Mouse (Mus musculus): ENCODE measurements around the gene Baz2b. TPM values are rescaled to one million over a fixed set of nuclear protein-coding genes. Genes with fewer than 3 reads are reported as not detected.

Baz2b gene
- total RNA-seq, 2 experiments from 2014 or later: 59.6 to 61.7 TPM

GRCm38 (mm10) chr2:60019546-60020250 is 189.9 kb downstream of the Baz2b start:
- DNase-seq (ENCODE audit: low spot score in 2 of 2): no peak

- DNase-seq (ENCODE audit: low spot score in 2 of 2): no peak
Measured at GRCm38 (mm10) chr2:60018875-60019501, 190.7 kb downstream of the Baz2b start.

GRCm38 (mm10) chr2:60011526-60011925 is 198.1 kb downstream of the Baz2b start:
- DNase-seq (ENCODE audit: low spot score in 2 of 2): no peak

- no peak for DNase-seq (ENCODE audit: low spot score in 2 of 2)
Measured at GRCm38 (mm10) chr2:60003665-60004045, 206.0 kb downstream of the Baz2b start.

DNA sequence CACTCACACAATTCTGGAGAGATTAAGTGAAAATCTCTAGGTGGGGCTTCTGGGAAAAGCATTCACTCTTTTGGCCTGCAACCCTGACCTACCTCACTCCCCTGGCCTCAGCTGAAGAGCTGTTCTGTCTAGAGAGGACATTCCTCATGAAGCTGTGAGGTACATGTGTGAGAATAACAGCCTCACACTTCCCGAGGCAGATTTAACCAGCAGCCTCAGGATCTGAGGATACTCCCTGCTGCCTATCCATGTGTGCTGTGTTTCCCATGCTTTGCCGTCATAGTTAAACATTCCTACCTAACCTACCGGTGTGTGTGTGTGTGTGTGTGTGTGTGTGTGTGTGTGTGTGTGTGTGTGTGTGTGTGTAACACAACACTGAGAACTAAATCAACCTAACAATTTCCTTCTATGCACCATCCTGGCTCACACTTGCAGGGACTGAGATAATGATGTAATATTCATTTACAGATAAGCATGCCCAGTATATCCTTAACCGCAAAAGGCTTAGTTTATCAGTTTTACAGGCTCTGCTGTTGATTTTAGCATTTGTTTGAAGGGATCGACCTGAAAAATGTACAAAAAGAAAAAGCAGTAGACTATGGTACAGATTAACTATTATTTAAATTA is 206.5 kb downstream of the Baz2b start:
- DNase-seq (ENCODE audit: low spot score in 2 of 2): no peak

DNA sequence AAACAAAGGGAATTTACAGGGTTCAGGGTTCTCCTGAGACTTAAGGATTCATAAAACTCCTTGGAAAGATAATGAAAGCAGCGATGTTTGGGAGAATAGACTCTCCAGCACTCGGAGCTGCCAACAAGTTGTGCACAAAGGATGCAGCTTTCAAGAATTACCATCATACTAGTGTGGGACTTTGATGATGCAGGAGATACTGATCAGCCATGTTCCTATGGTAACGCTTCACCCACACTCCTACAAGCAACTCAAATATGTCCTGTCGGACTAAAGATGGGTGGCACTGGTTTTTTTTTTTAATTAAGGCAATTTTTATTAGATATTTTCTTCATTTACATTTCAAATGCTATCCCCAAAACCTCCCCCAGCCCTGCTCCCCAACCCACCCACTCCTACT is 209.4 kb downstream of the Baz2b start:
- no peak for DNase-seq (ENCODE audit: low spot score in 2 of 2)

DNA sequence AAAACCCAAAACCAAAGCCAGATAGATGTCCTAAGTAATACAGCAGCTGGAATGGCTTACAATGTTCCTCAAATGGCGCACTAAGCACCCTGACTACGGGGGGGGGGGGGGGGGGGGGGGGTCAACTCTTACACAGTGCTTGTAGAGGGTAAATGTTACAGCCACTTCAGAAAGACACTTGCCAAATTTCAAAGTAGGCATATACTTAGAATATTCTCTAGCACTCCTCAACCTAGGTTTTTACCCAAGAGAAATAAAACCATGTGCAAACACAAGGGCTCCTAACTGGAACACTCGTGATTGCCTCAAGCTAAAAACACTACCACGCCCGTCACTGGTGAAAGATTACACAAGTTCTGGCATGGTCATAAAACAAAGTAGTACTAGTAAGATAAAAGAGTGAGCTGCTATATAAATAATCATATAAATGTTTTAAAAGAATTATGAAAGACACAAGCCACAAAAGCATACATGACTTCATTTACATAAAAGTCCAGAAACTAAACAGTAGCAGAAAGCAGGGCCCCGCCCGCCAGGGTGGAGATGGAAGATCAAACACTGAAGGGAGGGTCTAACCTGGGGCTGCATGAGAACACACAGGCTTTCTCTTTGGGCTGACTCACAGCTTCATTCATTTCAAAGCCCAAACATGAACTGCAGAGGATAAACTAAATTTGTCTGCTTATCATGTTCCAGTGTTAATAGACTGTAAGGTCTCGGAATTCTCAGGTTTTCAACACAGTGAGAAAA is 212.0 kb downstream of the Baz2b start:
- DNase-seq (ENCODE audit: low spot score in 2 of 2): no peak

DNA sequence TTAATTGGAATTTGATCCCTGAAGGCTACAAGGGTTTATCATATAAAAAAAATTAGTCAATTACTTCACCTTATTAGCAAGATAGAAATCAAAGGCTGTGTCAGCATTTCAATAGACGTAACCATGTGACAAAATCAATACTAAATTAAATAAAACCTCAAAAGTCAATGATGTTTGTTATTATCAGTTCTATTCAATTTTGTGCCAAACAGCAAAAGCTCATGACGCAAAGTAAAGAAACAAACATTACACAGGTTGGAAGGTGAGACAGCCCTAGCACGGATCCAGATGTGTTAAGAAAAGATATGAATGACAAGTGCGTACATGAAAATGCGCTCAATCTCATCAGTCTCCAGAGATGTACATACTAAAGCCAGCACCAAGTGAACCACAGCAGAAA is 212.7 kb downstream of the Baz2b start:
- DNase-seq (ENCODE audit: low spot score in 2 of 2): no peak

DNA sequence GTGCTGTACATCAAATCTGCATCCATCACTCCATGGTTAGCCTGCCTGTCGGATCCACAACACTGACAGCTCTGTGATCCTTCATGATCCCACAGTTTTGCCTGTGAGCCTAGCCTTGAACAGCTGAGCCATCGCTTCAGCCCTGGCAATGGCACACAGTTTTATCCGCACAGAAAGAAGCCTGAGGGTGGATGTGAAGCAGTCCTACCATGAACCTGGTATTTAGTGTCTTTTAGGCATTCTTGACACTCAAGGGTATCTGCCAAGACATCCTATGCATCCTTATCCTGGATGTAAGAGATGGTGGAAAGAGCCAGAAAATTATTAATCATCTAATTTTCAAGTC is 216.5 kb downstream of the Baz2b start:
- no peak for DNase-seq (ENCODE audit: low spot score in 2 of 2)

DNA sequence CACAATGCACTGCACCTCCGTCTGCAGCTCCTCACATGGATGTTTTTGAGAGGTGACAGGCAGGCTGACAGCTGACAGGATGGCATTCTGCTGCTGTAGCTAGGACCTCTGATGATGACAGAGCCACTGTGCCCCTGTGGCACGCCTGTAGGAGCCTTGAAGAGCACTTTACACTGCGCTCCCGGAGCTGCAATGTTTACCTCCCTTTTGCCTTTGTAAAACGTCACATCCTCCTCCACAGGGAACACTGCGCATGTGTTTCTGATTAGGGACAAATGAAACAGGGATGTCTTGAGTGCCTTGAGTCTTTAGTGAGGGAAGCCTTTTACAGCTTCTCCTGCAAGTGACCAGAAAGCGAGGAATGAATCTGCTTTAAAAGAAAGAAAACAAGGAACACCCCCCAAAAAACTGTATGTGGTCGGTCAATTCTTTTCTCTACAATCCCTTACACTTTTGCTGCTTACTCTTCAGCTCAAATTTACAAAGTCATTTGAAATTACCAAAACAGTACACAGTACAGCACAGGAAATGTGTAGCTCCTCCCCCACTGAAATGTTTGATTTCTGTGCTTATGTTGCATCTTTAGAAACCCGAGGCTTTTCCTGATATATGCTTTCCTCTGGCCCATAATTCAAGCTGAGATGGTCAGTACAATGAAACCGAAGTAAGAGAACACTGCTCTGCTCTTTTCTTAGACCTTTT is 217.0 kb downstream of the Baz2b start:
- no peak for DNase-seq (ENCODE audit: low spot score in 2 of 2)

DNA sequence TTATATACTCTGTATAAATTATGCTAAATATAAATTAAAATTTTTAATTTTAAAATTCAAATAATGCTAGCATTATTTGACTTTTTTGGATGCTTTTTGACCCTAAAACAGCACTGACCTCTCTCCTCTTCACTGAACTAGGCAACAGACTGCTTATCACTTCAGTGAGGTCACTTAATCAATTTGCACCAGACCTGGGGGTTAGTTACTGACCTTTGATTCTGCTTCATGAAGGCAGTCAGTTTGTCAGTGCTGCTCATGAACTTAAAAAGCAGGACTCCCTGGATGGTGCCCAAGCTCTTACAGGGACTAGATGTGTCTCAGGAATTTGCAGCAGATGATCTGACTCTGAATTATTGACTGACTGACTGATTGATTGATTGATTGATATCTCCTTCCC is 217.9 kb downstream of the Baz2b start:
- DNase-seq (ENCODE audit: low spot score in 2 of 2): no peak

GRCm38 (mm10) chr2:59987521-59987920 is 222.1 kb downstream of the Baz2b start:
- DNase-seq (ENCODE audit: low spot score in 2 of 2): no peak

- no peak for DNase-seq (ENCODE audit: low spot score in 2 of 2)
Measured at GRCm38 (mm10) chr2:59979488-59980220, 230.0 kb downstream of the Baz2b start.

- DNase-seq (ENCODE audit: low spot score in 2 of 2): no peak
Measured at GRCm38 (mm10) chr2:59976680-59977079, 233.0 kb downstream of the Baz2b start.

DNA sequence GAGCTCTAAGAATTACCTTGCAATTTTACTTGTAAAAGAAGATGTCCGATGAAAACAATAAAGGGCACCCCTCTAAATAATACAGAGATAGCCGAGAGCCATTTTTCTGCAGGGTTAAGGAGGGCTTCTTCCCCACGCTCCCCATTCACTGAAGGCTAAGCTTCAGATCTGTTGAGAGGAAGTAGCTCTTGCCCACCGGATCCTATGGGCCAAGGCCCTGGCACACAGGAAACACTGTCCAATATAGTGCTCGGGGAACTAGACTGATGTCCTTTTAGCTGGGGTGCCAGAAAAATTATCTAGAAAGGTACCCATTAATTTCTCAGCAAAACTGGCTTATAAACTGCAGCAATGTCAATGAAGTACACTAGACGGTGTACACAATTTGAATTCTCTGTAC is 233.9 kb downstream of the Baz2b start:
- no peak for DNase-seq (ENCODE audit: low spot score in 2 of 2)

- DNase-seq (ENCODE audit: low spot score in 2 of 2): no peak
Measured at GRCm38 (mm10) chr2:59973962-59974361, 235.7 kb downstream of the Baz2b start.

GRCm38 (mm10) chr2:59973104-59973641 is 236.5 kb downstream of the Baz2b start:
- no peak for DNase-seq (ENCODE audit: low spot score in 2 of 2)

DNA sequence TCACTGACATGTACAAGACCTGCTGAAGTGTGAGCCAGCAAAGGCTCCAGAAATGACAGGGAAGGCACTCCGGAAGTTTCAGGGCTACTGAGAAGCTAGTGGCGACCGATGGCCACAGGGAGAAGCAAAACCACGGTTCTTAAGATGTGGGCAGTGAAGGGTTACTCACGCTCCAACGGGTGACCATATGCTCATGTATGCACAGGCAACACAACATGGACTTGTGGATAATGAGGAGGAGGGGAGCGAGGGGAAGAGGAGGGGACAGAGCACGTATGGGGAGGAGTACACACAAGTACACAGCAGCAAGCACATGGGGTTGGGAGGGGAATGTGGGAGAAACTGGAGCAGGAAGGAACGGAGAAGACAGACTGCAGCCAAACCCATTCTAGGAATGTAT is 239.1 kb downstream of the Baz2b start:
- DNase-seq (ENCODE audit: low spot score in 2 of 2): no peak

DNA sequence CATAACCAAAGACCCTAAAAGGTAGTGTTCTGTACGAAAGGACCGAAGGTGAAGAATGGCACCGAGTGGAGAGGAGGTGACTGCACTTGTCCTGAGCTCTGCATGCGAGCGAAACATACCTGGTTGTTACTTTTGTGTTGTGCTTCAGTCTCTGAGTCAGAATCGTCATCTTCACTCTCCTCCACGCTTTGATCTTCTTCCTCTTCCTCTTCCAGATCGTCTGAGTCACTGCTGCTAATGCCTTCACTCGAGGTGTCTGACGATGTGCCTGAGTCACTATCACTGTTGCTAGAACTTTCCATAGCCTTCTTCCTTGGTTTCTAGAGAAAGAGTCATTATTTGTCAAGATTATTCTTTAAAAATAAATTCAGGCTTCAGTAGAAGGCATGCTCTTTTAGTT is 240.5 kb downstream of the Baz2b start:
- no peak for DNase-seq (ENCODE audit: low spot score in 2 of 2)

DNA sequence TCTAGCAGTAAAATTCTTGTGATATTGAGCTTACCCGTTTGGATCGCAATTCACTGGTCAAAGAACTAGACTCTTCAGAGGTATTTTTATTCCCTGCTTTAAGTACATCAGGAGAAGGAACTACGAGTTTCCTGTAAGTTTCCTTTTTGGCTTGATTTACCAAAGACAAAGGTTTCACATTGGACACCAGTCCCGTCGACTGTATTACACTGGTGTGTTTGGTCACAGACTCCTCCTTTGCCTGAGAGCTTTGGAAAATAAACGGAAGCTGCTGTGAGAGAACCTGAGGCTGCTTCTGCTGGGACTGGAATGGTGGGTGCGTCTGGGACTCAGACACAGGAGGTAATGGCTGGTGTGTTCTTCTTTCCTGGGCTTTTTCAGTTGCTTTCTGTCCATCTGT is 241.0 kb downstream of the Baz2b start:
- no peak for DNase-seq (ENCODE audit: low spot score in 2 of 2)
